11 mouse cellular contexts compared by ENCODE assay signal in genomic region chr4:150938063-150938452, GRCm38 (mm10). TPM values are rescaled to one million over a fixed set of nuclear protein-coding genes. Genes with fewer than 3 reads are reported as not detected.
DNase-seq lines count a peak whose midpoint lies in the region; ATAC-seq and TF ChIP-seq lines count a peak whose summit lies in the region.
"Had no signal": no experiment of that assay in that cellular context is flagged by ENCODE, and none has a peak within 500 bp of the region (broad histone marks: within the 10 kb centered on the region; RNA-seq: fewer than 3 reads in every experiment).

No protein-coding gene starts in this region.

- H3K36me3 ChIP-seq in hindbrain, embryonic 12.5 days, result no peaks in the 10 kb centered on the region
- no peaks in the 10 kb centered on the region for H3K36me3 ChIP-seq in hindbrain, embryonic 10.5 days
- no peaks in the 10 kb centered on the region; a peak in 1 of 4 replicates for H3K36me3 ChIP-seq in MEL (ENCODE audit: control insufficient read depth in 1 of 2, insufficient read depth in 2 of 2, low read length in 2 of 2)
- no peaks in the 10 kb centered on the region for H3K36me3 ChIP-seq in liver, embryonic 14.5 days (replicated peaks; ENCODE audit: control insufficient read depth, insufficient read depth, low read depth)
- H3K36me3 ChIP-seq: midbrain, embryonic 10.5 days had no signal

- H3K4me2 ChIP-seq in hindbrain, embryonic 12.5 days (replicated peaks), result 0 out of 2 replicates have a peak overlapping the region, but pooled peaks have one; percentile 8
- H3K4me2 ChIP-seq in liver, embryonic 14.5 days (ENCODE audit: low read depth), result peak overlapping the region; percentile 6; the same call in 1 of the 2 replicates

- TF ChIP-seq POLR2A in MEL (IDR thresholded peaks at IDR 0.05; ENCODE audit: control insufficient read depth in 1 of 2, insufficient read depth in 1 of 2, low read depth in 1 of 2, low read length in 2 of 2, poor library complexity in 1 of 2), result no peak; a peak in 1 of 4 replicates

- no peak for TF ChIP-seq RAD21 in MEL (IDR thresholded peaks at IDR 0.05; ENCODE audit: low read depth, low read length)

- no peak overlapping the region for H3K27ac ChIP-seq in hindbrain, embryonic 12.5 days
- H3K27ac ChIP-seq in hindbrain, embryonic 10.5 days, result no peak overlapping the region
- H3K27ac ChIP-seq in MEL (ENCODE audit: control insufficient read depth, low read depth, low read length), result no peak overlapping the region
- H3K27ac ChIP-seq in liver, embryonic 14.5 days, result no peak overlapping the region
- H3K27ac ChIP-seq: midbrain, embryonic 10.5 days had no signal

- 57% methylated on average over 14 of the region's 14 CpGs for WGBS in hindbrain, embryonic 12.5 days
- 64% methylated on average over 14 of the region's 14 CpGs for WGBS in hindbrain, embryonic 10.5 days
- 19% methylated on average over 14 of the region's 14 CpGs for WGBS in liver, embryonic 14.5 days (ENCODE audit: insufficient replicate concordance)

- no peak for TF ChIP-seq CTCF in MEL (IDR thresholded peaks at IDR 0.05 in 2 of 3, conservative IDR thresholded peaks at IDR 0.05 in 1 of 3; ENCODE audit: control insufficient read depth in 1 of 3, insufficient read depth in 1 of 3, low read depth in 2 of 3, low read length in 3 of 3, poor library complexity in 1 of 3, severe bottlenecking in 1 of 3)
- TF ChIP-seq CTCF in liver, embryonic 14.5 days (IDR thresholded peaks at IDR 0.05; ENCODE audit: low read depth), result no peak

- DNase-seq in hindbrain, embryonic 10.5 days (ENCODE audit: low spot score), result no peak
- DNase-seq in CD4-positive helper T cell, adult 2 months (ENCODE audit: low read depth, low spot score), result peak; percentile 68
- DNase-seq in MEL (ENCODE audit: low read depth, low spot score), result peak; percentile 45
- no peak for DNase-seq in liver, embryonic 14.5 days (ENCODE audit: low read depth in 3 of 3, low spot score in 3 of 3)
- DNase-seq in spleen, postnatal 10 days (ENCODE audit: low spot score in 2 of 2), result no peak
- DNase-seq in adipocyte (ENCODE audit: low spot score), result no peak
- DNase-seq in right cerebral cortex, postnatal 25 days, result no peak

- H3K27me3 ChIP-seq in hindbrain, embryonic 12.5 days, result no peaks in the 10 kb centered on the region
- no peaks in the 10 kb centered on the region for H3K27me3 ChIP-seq in hindbrain, embryonic 10.5 days (ENCODE audit: insufficient read depth, poor library complexity, severe bottlenecking)
- peaks cover 3% of the 10 kb centered on the region in 2 experiments for H3K27me3 ChIP-seq in MEL (ENCODE audit: control insufficient read depth in 1 of 2, insufficient read depth in 2 of 2, low read length in 2 of 2)
- H3K27me3 ChIP-seq in liver, embryonic 14.5 days (ENCODE audit: control insufficient read depth, insufficient read depth, low read length), result no peaks in the 10 kb centered on the region

- TF ChIP-seq EP300 in MEL (IDR thresholded peaks at IDR 0.05; ENCODE audit: low read depth in 1 of 2, low read length in 2 of 2), result no peak
- TF ChIP-seq EP300 in liver, embryonic 14.5 days (IDR thresholded peaks at IDR 0.05; ENCODE audit: low read depth), result no peak

- H3K9ac ChIP-seq in hindbrain, embryonic 12.5 days, result no peak overlapping the region
- H3K9ac ChIP-seq in MEL (ENCODE audit: control insufficient read depth, low read depth, low read length, poor library complexity, severe bottlenecking), result peak overlapping the region; percentile 59
- no peak overlapping the region for H3K9ac ChIP-seq in liver, embryonic 14.5 days (replicated peaks)

- H3K79me2 ChIP-seq in MEL (ENCODE audit: control insufficient read depth, insufficient read depth, low read length, poor library complexity), result no peaks in the 10 kb centered on the region

- no peaks in the 10 kb centered on the region for H3K9me3 ChIP-seq in hindbrain, embryonic 12.5 days (replicated peaks)
- H3K9me3 ChIP-seq in hindbrain, embryonic 10.5 days, result no peaks in the 10 kb centered on the region
- H3K9me3 ChIP-seq in MEL (replicated peaks; ENCODE audit: insufficient read depth, low read length), result no peaks in the 10 kb centered on the region
- no peaks in the 10 kb centered on the region for H3K9me3 ChIP-seq in liver, embryonic 14.5 days (ENCODE audit: control insufficient read depth, low read length)
- H3K9me3 ChIP-seq: midbrain, embryonic 10.5 days had no signal

- no peak for ATAC-seq in hindbrain, embryonic 12.5 days (ENCODE audit: low FRiP score)
- ATAC-seq in liver, embryonic 14.5 days (ENCODE audit: insufficient read depth), result no peak

- H3K4me3 ChIP-seq in hindbrain, embryonic 12.5 days, result no peak overlapping the region
- H3K4me3 ChIP-seq in hindbrain, embryonic 10.5 days, result no peak overlapping the region
- peak overlapping the region; percentile 49 to 57 for H3K4me3 ChIP-seq in MEL (ENCODE audit: control insufficient read depth in 1 of 2, insufficient read depth in 1 of 2, low read depth in 2 of 2, low read length in 2 of 2)
- no peak overlapping the region for H3K4me3 ChIP-seq in liver, embryonic 14.5 days (ENCODE audit: insufficient read depth in 1 of 2, low read depth in 2 of 2, low read length in 2 of 2)
- H3K4me3 ChIP-seq: midbrain, embryonic 10.5 days had no signal

- H3K4me1 ChIP-seq in hindbrain, embryonic 12.5 days, result no peaks in the 10 kb centered on the region
- H3K4me1 ChIP-seq in hindbrain, embryonic 10.5 days (replicated peaks), result peaks cover 3% of the 10 kb centered on the region; the same call in 1 of the 2 replicates
- H3K4me1 ChIP-seq in MEL (ENCODE audit: control insufficient read depth in 1 of 2, insufficient read depth in 2 of 2, low read length in 2 of 2), result peaks cover 0 to 20% of the 10 kb centered on the region in 2 experiments; a peak in 2 of 4 replicates
- no peaks in the 10 kb centered on the region for H3K4me1 ChIP-seq in liver, embryonic 14.5 days (replicated peaks; ENCODE audit: control insufficient read depth in 2 of 2, insufficient read depth in 2 of 2, low read length in 1 of 2)
- H3K4me1 ChIP-seq: midbrain, embryonic 10.5 days had no signal

TF ChIP-seq in MEL, 35 proteins besides CTCF, POLR2A, EP300 and RAD21:
- TF ChIP-seq ETS1 (IDR thresholded peaks at IDR 0.05; ENCODE audit: low read depth, low read length) (0 out of 2 replicates have a peak, but pooled peaks have one; percentile 10), JUND (IDR thresholded peaks at IDR 0.05; ENCODE audit: low read depth, low read length) (no peak)

RNA-seq across cellular contexts. Expression of gene Tnfrsf9, which starts 23.7 kb away (rescaled TPM):
- polyA plus RNA-seq in hindbrain, embryonic 12.5 days (2016; fragmentation: Nextera tagmentation; extraction: Ambion mirVana), result 0.30 and 0.31 TPM in 2 replicates
- polyA plus RNA-seq in hindbrain, embryonic 10.5 days (2016; fragmentation: Nextera tagmentation; extraction: Ambion mirVana), result 0.17 and 0.57 TPM in 2 replicates
- not detected in 2 replicates for total RNA-seq in MEL (2012; rRNA removed)
- under 1 TPM in 1 of 2 experiments, not detected in 1; 0.14 TPM for polyA plus RNA-seq in MEL (2012; ENCODE audit: insufficient read depth in 1 of 2, insufficient read length in 2 of 2, low read depth in 1 of 2, low replicate concordance in 2 of 2, missing spikeins in 1 of 2)
- polyA plus RNA-seq in liver, embryonic 14.5 days (2012; rRNA removed), result 0.08 and 0.10 TPM in 2 replicates
- not detected in 2 replicates for polyA plus RNA-seq in liver, embryonic 14.5 days (2014; fragmentation: Nextera tagmentation; extraction: Ambion mirVana)

RNA-seq across cellular contexts. Expression of gene Park7, which starts 23.8 kb away (rescaled TPM):
- 336 and 340 TPM in 2 replicates for polyA plus RNA-seq in hindbrain, embryonic 12.5 days (2016; fragmentation: Nextera tagmentation; extraction: Ambion mirVana)
- polyA plus RNA-seq in hindbrain, embryonic 10.5 days (2016; fragmentation: Nextera tagmentation; extraction: Ambion mirVana), result 449 and 453 TPM in 2 replicates
- total RNA-seq in MEL (2012; rRNA removed), result 438 and 445 TPM in 2 replicates
- 100 to 1,000 TPM in 1 of 2 experiments, not detected in 1; 480 TPM for polyA plus RNA-seq in MEL (2012; ENCODE audit: insufficient read depth in 1 of 2, insufficient read length in 2 of 2, low read depth in 1 of 2, low replicate concordance in 2 of 2, missing spikeins in 1 of 2)
- polyA plus RNA-seq in liver, embryonic 14.5 days (2012; rRNA removed), result 130 and 180 TPM in 2 replicates
- polyA plus RNA-seq in liver, embryonic 14.5 days (2014; fragmentation: Nextera tagmentation; extraction: Ambion mirVana), result 259 and 263 TPM in 2 replicates

RNA-seq across cellular contexts. Expression of gene Uts2, which starts 58.8 kb away (rescaled TPM):
- not detected in 2 replicates for polyA plus RNA-seq in hindbrain, embryonic 12.5 days (2016; fragmentation: Nextera tagmentation; extraction: Ambion mirVana)
- polyA plus RNA-seq in hindbrain, embryonic 10.5 days (2016; fragmentation: Nextera tagmentation; extraction: Ambion mirVana), result not detected in 2 replicates
- total RNA-seq in MEL (2012; rRNA removed), result not detected in 2 replicates
- not detected for polyA plus RNA-seq in MEL (2012; ENCODE audit: insufficient read depth in 1 of 2, insufficient read length in 2 of 2, low read depth in 1 of 2, low replicate concordance in 2 of 2, missing spikeins in 1 of 2)
- not detected in 2 replicates for polyA plus RNA-seq in liver, embryonic 14.5 days (2012; rRNA removed)
- polyA plus RNA-seq in liver, embryonic 14.5 days (2014; fragmentation: Nextera tagmentation; extraction: Ambion mirVana), result not detected in 2 replicates
- total RNA-seq: adrenal gland, postnatal 36 days; left cerebral cortex, postnatal 36 days had no signal
- polyA plus RNA-seq: midbrain, embryonic 10.5 days had no signal

Comparison
In these comparisons a context has a peak if more than half of its experiments do, and no peak if none do; other contexts are left out.
1. H3K4me3 ChIP-seq: peak in MEL (2 of 2); none in hindbrain, embryonic 12.5 days (single experiment), hindbrain, embryonic 10.5 days (single experiment) and liver, embryonic 14.5 days (0 of 2).
2. DNase-seq: peak in CD4-positive helper T cell, adult 2 months (single experiment) and MEL (single experiment); none in hindbrain, embryonic 10.5 days (single experiment), liver, embryonic 14.5 days (0 of 3), spleen, postnatal 10 days (0 of 2), adipocyte (single experiment) and right cerebral cortex, postnatal 25 days (single experiment).